Mouse (Mus musculus) hindbrain, embryonic 12.5 days (tissue): ENCODE data around the gene Ccdc163. TPM values are rescaled to one million over a fixed set of nuclear protein-coding genes. Genes with fewer than 3 reads are reported as not detected.
"Not testable (repeated sequence)": the region's sequence is repeated elsewhere in the genome, so short reads cannot be mapped to it uniquely, and the experiment has no call there.

Experiments
- ATAC-seq: fragments of 200-750 bp; cut with Nextera tagmentation; 2 replicates; pipeline ENCODE4 v1.8.0; 2017; ENCODE audit warnings: moderate TSS enrichment; ENCODE audit not compliant: low FRiP score
- H3K27ac ChIP-seq: fragments of 300-500 bp; sonication (generic); 2 replicates; pipeline ENCODE4 v1.5.1; 2016; ENCODE audit warnings: mild to moderate bottlenecking
- H3K27me3 ChIP-seq: fragments of 300-500 bp; sonication (generic); 2 replicates; pipeline ENCODE4 v1.6.1; 2016; ENCODE audit warnings: mild to moderate bottlenecking
- H3K36me3 ChIP-seq: fragments of 300-500 bp; sonication (generic); 2 replicates; pipeline ENCODE4 v1.6.1; 2016; ENCODE audit warnings: mild to moderate bottlenecking
- H3K4me1 ChIP-seq: fragments of 300-500 bp; sonication (generic); 2 replicates; pipeline ENCODE4 v1.6.1; 2016
- H3K4me2 ChIP-seq: fragments of 300-500 bp; sonication (generic); replicated peaks from 2 replicates; pipeline ENCODE4 v1.6.1; 2016; ENCODE audit warnings: mild to moderate bottlenecking
- H3K4me3 ChIP-seq: fragments of 300-500 bp; sonication (generic); 2 replicates; pipeline ENCODE4 v1.5.1; 2016; ENCODE audit warnings: mild to moderate bottlenecking
- H3K9ac ChIP-seq: fragments of 300-500 bp; sonication (generic); 2 replicates; pipeline ENCODE4 v1.6.1; 2016; ENCODE audit warnings: mild to moderate bottlenecking, moderate library complexity
- H3K9me3 ChIP-seq: fragments of 300-500 bp; sonication (generic); replicated peaks from 2 replicates; pipeline ENCODE4 v1.6.1; 2016; ENCODE audit warnings: mild to moderate bottlenecking
- WGBS: fragments of 180-500 bp; shearing (Covaris S2); methylation state at CpG from one replicate; pipeline ENCODE4 v1.1.7; 2016; 5-methylcytosine and 5-hydroxymethylcytosine counted together
- polyA plus RNA-seq: library from polyadenylated mRNA; unstranded; fragments of >200 nt; fragmentation: Nextera tagmentation; extraction: Ambion mirVana; gene quantifications from 2 replicates; pipeline ENCODE4 v1.2.1, GENCODE M21; 2016

The Ccdc163 gene
- polyA plus RNA-seq, 1 experiment from 2014 or later: 23.6 TPM

DNA sequence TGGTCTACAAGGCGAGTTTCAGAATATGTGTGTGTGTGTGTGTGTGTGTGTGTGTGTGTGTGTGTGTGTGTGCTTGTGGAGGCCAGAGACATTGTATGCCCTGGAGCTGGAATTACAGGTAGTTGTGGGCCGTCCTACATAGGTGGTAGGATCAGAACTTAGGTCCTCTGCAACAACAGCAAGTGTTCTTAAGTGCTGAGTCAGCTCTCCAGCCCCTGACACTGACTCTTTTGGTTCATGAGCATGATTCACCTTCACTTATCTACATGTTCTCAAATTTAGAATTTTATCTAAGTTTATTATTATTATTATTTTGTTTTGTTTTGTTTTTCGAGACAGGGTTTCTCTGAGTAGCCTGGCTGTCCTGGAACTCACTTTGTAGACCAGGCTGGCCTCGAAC is 27.8 kb upstream of the Ccdc163 start:
- not testable (repeated sequence) for H3K9me3 ChIP-seq, ATAC-seq, H3K27me3 ChIP-seq, H3K9ac ChIP-seq, H3K4me3 ChIP-seq, H3K4me1 ChIP-seq, H3K36me3 ChIP-seq, H3K27ac ChIP-seq, H3K4me2 ChIP-seq
- WGBS: 87% methylated on average over 4 of the region's 4 CpGs

DNA sequence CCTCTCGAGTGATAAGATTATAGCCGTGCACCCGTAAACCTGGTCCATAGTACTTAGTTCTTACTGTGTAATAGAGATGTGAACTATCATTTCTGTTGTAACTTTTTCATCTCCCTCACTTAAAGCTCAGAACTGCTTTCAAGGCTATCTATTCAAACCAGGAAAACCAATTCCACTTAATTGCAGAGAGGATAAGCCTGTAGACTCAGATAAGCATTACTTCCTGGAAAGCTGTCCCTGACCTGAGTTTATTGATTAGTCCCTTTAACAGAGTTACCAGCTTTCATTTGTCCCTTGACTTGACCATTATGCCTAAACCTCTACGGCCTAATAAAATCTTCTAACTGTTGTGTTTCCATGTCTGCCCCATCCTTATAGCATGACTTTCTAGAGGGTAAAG is 24.4 kb upstream of the Ccdc163 start:
- no peak for ATAC-seq

DNA sequence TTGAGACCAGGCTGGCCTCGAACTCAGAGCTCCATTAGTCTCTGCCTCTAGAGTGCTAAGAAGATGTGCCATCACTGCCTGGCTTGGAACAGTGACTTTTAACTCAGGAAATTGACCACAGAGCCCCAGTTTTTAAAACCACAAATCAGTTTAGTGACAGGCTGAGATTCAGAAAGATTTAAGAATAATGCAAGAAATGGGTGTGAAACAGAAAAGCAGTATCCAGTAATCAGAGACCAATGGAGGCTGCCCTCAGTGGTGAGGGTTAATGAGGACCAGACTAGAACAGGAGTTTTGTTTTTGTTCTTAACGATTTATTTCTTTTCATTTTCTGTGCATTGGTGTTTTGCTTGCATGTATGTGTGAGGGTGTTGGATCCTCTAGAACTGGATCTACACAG is 23.6 kb upstream of the Ccdc163 start:
- no peak for ATAC-seq
- Histone ChIP-seq H3K4me2 (peak overlapping the region; percentile 70; the same call in 1 of the 2 replicates), H3K9ac (no peak overlapping the region), H3K36me3 (peaks cover 6% of the 10 kb centered on the region; the same call in 1 of the 2 replicates), H3K9me3 (no peaks in the 10 kb centered on the region), H3K27ac (peak overlapping the region; percentile 89), H3K4me1 (peaks cover 15% of the 10 kb centered on the region), H3K4me3 (peak overlapping the region; percentile 59), H3K27me3 (no peaks in the 10 kb centered on the region)
- WGBS: 73% methylated on average over 2 of the region's 2 CpGs

More for the DNA sequence above, 24.4 kb upstream of the Ccdc163 start:
- no peak overlapping the region for H3K4me3 ChIP-seq
- no peak overlapping the region for H3K27ac ChIP-seq
- 95% methylated on average over 4 of the region's 4 CpGs for WGBS
- H3K9me3 ChIP-seq: no peaks in the 10 kb centered on the region
- peaks cover 4% of the 10 kb centered on the region; the same call in 1 of the 2 replicates for H3K36me3 ChIP-seq
- peaks cover 15% of the 10 kb centered on the region for H3K4me1 ChIP-seq
- no peak overlapping the region for H3K9ac ChIP-seq
- no peaks in the 10 kb centered on the region for H3K27me3 ChIP-seq
- H3K4me2 ChIP-seq: no peak overlapping the region

DNA sequence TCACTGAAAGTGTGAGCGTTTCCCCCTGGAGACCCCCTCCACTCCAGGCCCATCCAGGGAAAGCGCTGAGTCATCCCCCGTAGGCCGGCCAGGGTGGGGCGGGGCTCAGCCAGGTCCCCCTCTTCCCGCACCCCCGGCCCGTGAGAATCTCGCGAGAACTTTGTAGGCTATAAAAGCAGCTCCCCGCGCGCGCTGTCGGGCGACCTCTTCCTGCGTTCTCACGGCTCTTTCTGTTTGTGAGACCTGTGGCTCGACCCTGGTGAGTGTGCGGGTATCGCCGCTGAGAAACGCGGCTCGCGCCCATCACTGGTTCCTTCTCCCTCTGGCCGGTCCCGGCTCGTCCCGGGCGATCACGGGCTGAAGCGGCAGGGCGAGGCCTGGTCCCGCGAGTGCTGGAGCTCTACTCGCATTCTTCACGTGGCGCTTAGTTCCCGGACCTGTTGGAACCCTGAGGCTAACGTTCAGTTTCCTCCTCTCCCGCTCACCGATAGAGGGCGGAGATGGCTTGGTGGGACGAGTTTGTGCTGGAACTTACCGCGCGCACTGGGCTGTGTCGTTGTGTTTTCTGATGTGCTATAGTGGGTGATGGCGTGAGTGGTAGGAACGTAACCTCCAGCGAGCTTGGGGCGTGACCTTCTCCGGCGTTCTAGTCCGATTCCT is 22.8 kb upstream of the Ccdc163 start, which contains the start of gene Prdx1:
Gene Prdx1 (plus strand): TSS at position 143 of the 660 bp plus-strand sequence.
- Histone ChIP-seq H3K36me3 (peaks cover 6% of the 10 kb centered on the region; the same call in 1 of the 2 replicates), H3K4me1 (peaks cover 15% of the 10 kb centered on the region), H3K4me2 (peak within 1 kb of the TSS; percentile 70), H3K27me3 (no peaks in the 10 kb centered on the region), H3K9ac (peak within 1 kb of the TSS; percentile 71), H3K27ac (peak within 1 kb of the TSS; percentile 89), H3K4me3 (peak within 1 kb of the TSS; percentile 59), H3K9me3 (no peaks in the 10 kb centered on the region)
- peak; percentile 96 for ATAC-seq
- under 1% methylated on average over 56 of the region's 56 CpGs for WGBS

DNA sequence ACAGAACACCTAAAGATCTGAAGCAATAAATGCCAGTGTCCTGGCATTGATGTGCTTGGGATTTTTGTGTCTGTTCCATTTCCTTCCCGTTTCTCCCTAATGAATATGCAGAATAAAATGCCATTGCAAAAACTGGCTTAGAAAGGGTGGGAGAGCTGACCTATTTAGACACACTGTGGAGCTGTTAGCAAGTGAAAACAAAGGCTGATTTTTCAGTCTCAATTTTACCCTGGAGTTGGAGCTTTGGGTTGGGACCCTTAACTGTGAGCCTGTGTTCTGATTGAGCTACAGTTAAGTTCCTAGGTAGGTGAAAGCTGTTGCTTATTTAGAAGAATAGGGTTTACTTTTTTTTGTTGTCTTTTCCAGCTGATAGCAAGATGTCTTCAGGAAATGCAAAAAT is 21.3 kb upstream of the Ccdc163 start:
- no peak for ATAC-seq
- H3K9ac ChIP-seq: no peak overlapping the region
- WGBS: 27% methylated on average over 1 of the region's 1 CpGs
- peaks cover 12% of the 10 kb centered on the region for H3K36me3 ChIP-seq
- H3K9me3 ChIP-seq: no peaks in the 10 kb centered on the region
- peak overlapping the region; percentile 59 for H3K4me3 ChIP-seq
- H3K27ac ChIP-seq: no peak overlapping the region
- H3K4me1 ChIP-seq: peaks cover 15% of the 10 kb centered on the region
- H3K27me3 ChIP-seq: no peaks in the 10 kb centered on the region
- H3K4me2 ChIP-seq: peak overlapping the region; percentile 70

DNA sequence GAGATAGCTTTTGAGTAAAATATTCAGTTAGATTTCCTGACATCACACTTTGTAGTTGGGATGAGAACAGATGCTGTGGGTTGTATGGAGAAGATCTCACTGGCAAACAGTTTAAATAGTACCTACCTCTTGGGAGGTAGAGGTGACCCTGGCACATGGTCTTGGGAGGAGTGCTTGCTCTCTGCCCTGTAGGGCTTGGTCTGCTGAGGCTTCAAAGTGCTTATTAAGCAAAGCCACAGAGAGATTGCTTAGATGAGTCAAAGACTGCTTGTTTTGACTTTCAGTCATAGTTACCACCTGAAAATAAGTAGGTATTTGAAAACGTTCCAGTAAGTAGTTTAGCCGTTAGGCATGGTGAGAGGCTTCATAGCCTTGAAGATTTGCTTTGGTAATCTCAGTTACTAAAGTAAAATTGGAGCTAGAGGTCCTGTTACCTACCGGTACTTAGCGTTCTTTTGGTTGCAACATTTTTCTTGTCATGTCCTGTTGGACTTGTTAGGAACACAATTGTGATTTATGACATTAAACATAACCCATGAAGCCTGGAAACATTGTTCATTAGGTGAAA is 18.9 kb upstream of the Ccdc163 start:
- Histone ChIP-seq H3K4me2 (no peak overlapping the region), H3K9me3 (no peaks in the 10 kb centered on the region), H3K4me1 (peaks cover 15% of the 10 kb centered on the region), H3K27me3 (no peaks in the 10 kb centered on the region), H3K36me3 (peaks cover 25% of the 10 kb centered on the region), H3K27ac (no peak overlapping the region), H3K9ac (no peak overlapping the region), H3K4me3 (no peak overlapping the region)
- WGBS: 96% methylated on average over 4 of the region's 4 CpGs
- ATAC-seq: no peak

DNA sequence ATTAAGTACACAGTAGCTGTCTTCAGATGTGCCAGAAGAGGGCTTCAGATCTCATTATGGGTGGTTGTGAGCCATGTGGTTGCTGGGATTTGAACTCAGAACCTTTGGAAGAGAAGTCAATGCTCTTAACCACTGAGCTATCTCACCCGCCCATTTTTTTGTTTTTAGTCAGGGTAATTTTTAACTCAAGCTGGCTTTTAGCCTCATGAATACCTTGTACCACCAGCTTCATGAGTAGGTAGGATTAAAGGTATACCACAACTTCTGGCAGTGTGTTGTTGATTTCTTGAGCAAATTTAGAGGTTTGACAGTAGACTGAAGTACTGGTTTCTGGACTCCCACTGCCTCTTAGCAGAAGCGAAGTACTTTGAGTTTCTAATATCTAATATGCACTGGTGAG is 16.2 kb upstream of the Ccdc163 start:
- Histone ChIP-seq H3K4me2 (no peak overlapping the region), H3K4me3 (no peak overlapping the region), H3K36me3 (peaks cover 39% of the 10 kb centered on the region), H3K9ac (no peak overlapping the region), H3K9me3 (no peaks in the 10 kb centered on the region), H3K27ac (no peak overlapping the region), H3K27me3 (no peaks in the 10 kb centered on the region), H3K4me1 (peaks cover under 1% of the 10 kb centered on the region; the same call in 1 of the 2 replicates)
- 94% methylated on average over 2 of the region's 2 CpGs for WGBS
- ATAC-seq: no peak

DNA sequence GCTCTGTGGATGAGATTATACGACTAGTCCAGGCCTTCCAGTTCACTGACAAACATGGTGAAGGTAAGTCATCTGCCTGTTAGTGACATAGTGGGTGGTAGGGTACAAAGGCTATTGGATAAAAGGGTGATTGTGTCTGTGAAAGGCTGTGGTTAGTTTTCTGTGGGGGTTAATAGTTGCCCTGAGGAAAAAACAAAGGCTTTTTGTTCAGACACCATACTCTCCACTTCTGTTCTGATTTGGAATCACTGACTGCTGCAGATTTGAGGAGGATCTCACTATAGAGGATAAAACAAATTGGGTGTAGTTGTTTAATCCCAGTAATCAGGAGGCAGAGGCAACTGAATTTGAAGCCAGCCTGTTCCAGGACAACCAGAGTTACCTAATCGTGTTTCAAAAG is 14.5 kb upstream of the Ccdc163 start:
- Histone ChIP-seq H3K27ac (no peak overlapping the region), H3K9me3 (no peaks in the 10 kb centered on the region), H3K27me3 (no peaks in the 10 kb centered on the region), H3K9ac (no peak overlapping the region), H3K4me2 (no peak overlapping the region), H3K36me3 (peaks cover 42% of the 10 kb centered on the region), H3K4me3 (no peak overlapping the region), H3K4me1 (no peaks in the 10 kb centered on the region)
- no peak for ATAC-seq
- 76% methylated on average over 2 of the region's 2 CpGs for WGBS

DNA sequence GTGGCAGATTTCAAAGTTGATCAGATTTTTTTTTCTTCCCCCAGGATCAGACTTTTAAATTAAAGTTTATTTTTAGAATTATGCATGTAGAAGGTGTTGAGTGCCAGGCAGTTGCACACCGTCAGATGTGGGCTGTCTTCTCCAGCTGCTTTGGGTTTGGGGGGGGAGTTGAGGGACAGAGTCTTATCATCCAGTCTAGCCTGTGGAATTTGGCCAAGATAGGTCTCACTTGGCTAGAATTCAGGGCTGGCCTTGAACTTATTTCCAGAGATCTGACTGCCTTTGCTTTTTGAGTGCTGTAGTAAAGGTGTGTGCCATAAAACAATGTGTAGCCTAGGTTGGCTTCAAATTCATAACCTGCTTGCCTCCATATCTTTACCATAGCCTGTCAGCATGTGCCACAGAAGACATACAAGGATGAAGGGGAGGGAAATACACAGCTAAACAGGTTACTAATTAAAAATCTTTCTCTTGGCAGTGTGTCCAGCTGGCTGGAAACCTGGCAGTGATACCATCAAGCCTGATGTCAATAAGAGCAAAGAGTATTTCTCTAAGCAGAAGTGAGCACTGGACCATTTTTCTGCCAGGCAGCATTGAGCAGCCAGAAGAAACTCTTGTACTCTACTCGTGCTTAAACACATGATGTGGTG is 9.5 kb upstream of the Ccdc163 start:
- no peak overlapping the region for H3K27ac ChIP-seq
- H3K27me3 ChIP-seq: no peaks in the 10 kb centered on the region
- no peak for ATAC-seq
- H3K4me2 ChIP-seq: no peak overlapping the region
- H3K4me1 ChIP-seq: no peaks in the 10 kb centered on the region
- no peak overlapping the region for H3K4me3 ChIP-seq
- no peaks in the 10 kb centered on the region for H3K9me3 ChIP-seq
- peaks cover 48% of the 10 kb centered on the region for H3K36me3 ChIP-seq
- 89% methylated on average over 2 of the region's 2 CpGs for WGBS
- H3K9ac ChIP-seq: no peak overlapping the region

DNA sequence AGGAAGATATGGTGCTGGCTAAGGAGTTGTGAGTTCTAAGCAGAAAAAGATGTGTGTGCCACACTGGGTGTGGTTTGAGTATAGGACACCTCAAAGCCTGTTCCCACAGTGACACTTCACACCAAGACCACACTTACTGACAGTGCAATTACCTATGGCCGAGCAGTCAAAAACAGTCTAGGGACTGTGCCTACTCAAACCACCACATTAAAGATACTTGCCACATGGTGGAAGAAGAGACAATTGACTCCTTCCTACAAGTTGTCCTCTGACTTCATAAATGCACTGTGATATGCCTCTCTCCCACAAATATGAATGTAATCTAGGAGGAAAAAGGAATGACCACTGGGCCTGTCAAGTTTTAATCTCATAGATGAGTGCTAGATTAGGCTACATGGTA is 7.3 kb upstream of the Ccdc163 start:
- Histone ChIP-seq H3K9ac (no peak overlapping the region), H3K27ac (no peak overlapping the region), H3K4me1 (no peaks in the 10 kb centered on the region), H3K4me3 (no peak overlapping the region), H3K9me3 (no peaks in the 10 kb centered on the region), H3K27me3 (no peaks in the 10 kb centered on the region), H3K36me3 (peaks cover 38% of the 10 kb centered on the region), H3K4me2 (no peak overlapping the region)
- WGBS: 82% methylated on average over 1 of the region's 1 CpGs
- ATAC-seq: no peak

DNA sequence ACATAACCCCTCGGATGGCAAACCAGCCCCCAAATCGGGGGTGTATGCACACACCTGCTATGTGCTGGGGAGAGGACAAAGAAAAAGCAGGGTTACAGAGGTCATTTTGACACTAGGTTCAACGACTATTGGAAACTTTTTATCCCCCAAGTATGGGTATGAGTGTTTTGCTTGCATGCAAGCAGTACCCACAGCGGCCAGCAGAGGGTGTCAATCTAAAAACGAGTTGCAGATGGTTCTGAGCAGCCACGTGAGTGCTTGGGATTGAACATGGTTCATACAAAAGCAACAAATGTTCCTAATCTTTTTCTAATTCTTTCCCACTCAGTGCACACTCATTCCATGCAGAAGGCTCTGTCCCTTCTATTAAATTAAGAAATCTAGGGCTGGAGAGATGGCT is 4.5 kb upstream of the Ccdc163 start:
- H3K4me2 ChIP-seq: no peak overlapping the region
- H3K4me3 ChIP-seq: no peak overlapping the region
- 39% methylated on average over 6 of the region's 6 CpGs for WGBS
- no peak overlapping the region for H3K9ac ChIP-seq
- H3K9me3 ChIP-seq: no peaks in the 10 kb centered on the region
- H3K27me3 ChIP-seq: no peaks in the 10 kb centered on the region
- no peak overlapping the region for H3K27ac ChIP-seq
- H3K36me3 ChIP-seq: peaks cover 31% of the 10 kb centered on the region
- no peak for ATAC-seq
- H3K4me1 ChIP-seq: peaks cover 6% of the 10 kb centered on the region; the same call in 1 of the 2 replicates

DNA sequence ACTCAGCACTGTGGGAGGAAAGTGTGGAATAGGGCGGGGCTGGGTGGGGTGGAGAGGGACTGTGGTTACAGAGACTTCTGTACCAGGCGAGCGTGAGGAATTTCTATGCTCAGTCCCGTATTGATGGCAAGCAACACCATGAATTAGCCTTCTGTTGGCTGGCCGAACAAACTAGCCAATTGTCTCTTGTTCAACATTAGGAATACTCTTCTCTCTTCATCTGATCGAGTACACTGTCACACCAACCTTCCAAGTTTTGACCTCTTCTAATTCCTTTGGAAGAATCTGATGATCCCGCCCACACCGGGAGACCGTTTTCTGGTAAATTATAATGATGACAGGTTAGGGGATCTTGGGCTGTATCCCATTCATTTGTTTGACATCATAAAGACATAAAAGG is 643 bp upstream of the Ccdc163 start:
- H3K4me3 ChIP-seq: peak overlapping the region; percentile 60
- 21% methylated on average over 9 of the region's 9 CpGs for WGBS
- peak overlapping the region; percentile 68 for H3K9ac ChIP-seq
- no peaks in the 10 kb centered on the region for H3K9me3 ChIP-seq
- no peaks in the 10 kb centered on the region for H3K27me3 ChIP-seq
- H3K4me1 ChIP-seq: peaks cover 15% of the 10 kb centered on the region
- H3K36me3 ChIP-seq: peaks cover 10% of the 10 kb centered on the region
- H3K27ac ChIP-seq: no peak overlapping the region
- H3K4me2 ChIP-seq: peak overlapping the region; percentile 73
- 0 out of 2 replicates have a peak, but pooled peaks have one; percentile 23 for ATAC-seq
